Mouse (Mus musculus) CD4-positive helper T cell, adult 2 months (primary cell): ENCODE measurements around the gene Lman2.

Experiments used
- DNase-seq: peaks from one replicate; pipeline ENCODE4 v3.0.0-alpha.2; 2012; ENCODE audit warnings: low read depth, missing footprints, low spot score

The Lman2 gene

DNA sequence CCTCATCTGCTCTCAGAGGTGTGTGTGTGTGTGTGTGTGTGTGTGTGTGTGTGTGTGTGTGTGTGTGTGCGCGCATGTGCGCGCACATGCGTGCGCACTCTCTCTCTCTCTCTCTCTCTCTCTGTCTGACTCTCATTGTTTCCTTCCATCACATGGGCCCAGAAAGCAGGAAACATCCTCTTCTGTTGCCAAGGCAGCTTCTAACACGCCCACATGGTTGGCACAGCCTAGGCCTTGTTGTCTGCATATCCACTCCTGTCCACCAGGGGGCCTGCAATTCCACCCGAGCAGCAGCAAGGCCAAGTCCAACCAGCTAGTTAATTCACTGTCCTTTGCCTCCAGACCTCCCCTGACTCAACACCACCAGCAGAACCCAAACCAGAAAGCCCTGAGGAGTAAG lies 35.0 kb downstream of the Lman2 start:
- DNase-seq, result peak; percentile 95

DNA sequence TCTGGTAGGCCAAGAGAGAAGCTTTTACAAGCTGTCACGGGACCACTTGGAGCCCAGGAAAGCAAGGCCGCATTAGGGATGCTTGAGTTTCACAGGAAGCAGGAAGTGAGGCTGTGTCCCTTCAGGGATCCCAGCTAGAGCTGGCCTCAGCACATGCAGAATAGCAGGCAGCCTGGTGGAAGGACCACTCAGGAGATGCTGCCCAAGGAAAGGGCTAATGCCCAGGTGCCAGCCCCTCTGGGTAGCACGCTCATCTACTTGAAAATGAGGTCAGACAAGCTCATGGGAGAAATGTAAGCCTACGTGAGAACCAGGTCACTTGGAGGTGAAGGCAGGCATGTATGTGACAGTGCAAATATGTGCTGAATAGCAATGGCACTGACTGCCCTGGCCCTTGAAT lies 35.4 kb downstream of the Lman2 start:
- DNase-seq, result no peak

DNA sequence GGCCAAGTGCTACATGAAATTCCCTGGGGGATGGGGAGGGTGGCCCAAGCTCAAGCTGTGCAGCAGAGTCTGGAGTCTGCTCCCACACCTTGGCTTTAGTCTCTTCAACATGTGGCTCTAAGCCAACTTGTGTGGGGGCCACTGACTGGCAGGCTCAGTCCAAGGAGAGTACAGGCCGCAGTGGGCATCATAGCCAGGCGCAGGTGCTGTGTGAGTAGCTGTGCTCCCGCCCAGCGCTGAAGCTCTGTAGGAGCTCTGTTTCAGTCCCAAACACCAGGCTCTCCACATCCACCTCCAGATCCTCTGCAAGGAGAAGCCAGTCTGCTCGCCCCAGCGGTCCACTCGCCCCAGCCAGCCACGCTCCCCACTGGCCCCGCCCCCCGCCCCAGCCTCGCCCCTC lies 37.0 kb downstream of the Lman2 start:
- DNase-seq, result no peak

- peak; percentile 61 for DNase-seq
Observed at GRCm38 (mm10) chr13:55322130-55322825, 40.3 kb downstream of the Lman2 start.

- peak; percentile 94 for DNase-seq
Observed at GRCm38 (mm10) chr13:55321434-55322129, 41.0 kb downstream of the Lman2 start, which contains the start of gene Rab24. Rab24 (minus strand) TSS chr13:55321946.

GRCm38 (mm10) chr13:55319931-55320533 lies 42.6 kb downstream of the Lman2 start, which contains the start of gene Prelid1:
Prelid1 (plus strand) TSS chr13:55320500.
- DNase-seq, result no peak

- no peak for DNase-seq
Observed at GRCm38 (mm10) chr13:55318351-55318750, 44.2 kb downstream of the Lman2 start.

GRCm38 (mm10) chr13:55314891-55315412 lies 47.6 kb downstream of the Lman2 start:
- DNase-seq, result no peak

GRCm38 (mm10) chr13:55313051-55313450 lies 49.5 kb downstream of the Lman2 start:
- no peak for DNase-seq

DNA sequence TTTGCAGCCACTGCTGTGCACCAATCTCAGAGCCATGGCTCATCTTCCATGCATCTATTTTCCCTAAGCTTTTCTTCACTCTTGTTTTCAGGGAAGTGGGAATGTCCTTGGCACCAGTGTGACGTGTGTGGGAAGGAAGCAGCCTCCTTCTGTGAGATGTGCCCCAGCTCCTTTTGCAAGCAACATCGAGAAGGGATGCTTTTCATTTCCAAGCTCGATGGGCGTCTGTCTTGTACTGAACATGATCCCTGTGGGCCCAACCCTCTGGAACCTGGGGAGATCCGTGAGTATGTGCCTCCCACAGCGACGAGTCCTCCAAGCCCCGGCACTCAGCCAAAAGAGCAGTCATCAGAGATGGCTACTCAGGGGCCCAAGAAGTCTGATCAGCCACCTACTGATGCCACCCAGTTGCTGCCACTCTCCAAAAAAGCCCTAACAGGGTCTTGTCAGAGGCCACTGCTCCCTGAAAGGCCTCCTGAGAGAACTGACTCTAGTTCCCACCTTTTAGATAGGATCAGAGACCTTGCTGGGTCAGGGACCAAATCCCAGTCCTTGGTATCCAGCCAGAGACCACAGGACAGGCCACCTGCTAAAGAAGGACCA lies 50.5 kb downstream of the Lman2 start:
- no peak for DNase-seq

DNA sequence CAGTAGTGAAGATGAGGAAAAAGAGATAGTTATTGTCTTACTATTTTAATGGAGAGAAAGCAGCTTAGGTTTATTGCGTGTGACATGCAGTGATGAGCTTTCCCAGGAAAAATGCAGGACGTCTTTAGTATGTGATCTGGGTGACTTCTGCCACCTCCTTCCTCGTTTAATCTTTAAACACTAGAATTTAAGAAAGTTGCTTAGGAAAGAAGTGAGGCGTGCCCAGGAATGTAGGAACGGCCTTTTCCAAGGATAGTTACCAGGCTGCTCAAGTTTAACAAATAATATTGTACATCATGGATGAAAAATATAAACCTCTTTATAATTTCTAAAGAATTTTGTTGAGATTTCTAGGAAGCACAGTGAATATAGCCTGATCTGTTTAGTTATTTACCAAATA lies 61.7 kb downstream of the Lman2 start:
- DNase-seq, result no peak

GRCm38 (mm10) chr13:55296760-55297159 lies 65.8 kb downstream of the Lman2 start:
- DNase-seq, result no peak
